Mouse (Mus musculus) spleen, postnatal 10 days (tissue): Measurements from ENCODE around the gene Gm10436.
"Not testable (repeated sequence)": the region's sequence is repeated elsewhere in the genome, so short reads cannot be mapped to it uniquely, and the experiment has no call there.

ENCODE experiments used
- DNase-seq, 2 experiments: peaks; one replicate each; pipeline ENCODE4 v3.0.0; 2021 to 2022; ENCODE audit warnings: low spot score in 2 of 2

The Gm10436 gene

GRCm38 (mm10) chr12:88182008-88182407 lies at the start of gene Gm10436:
Gene Gm10436, minus strand, starts transcription at chr12:88182108.
- not testable (repeated sequence) for DNase-seq

- DNase-seq, result no peak
These were observed 37.5 kb upstream of the Gm10436 start for GRCm38 (mm10) chr12:88219445-88219844.

- DNase-seq, result not testable (repeated sequence)
These were observed 36.2 kb upstream of the Gm10436 start for GRCm38 (mm10) chr12:88218059-88218458.

- no peak for DNase-seq
These were observed 32.7 kb upstream of the Gm10436 start for GRCm38 (mm10) chr12:88214641-88215040.

GRCm38 (mm10) chr12:88211458-88211857 lies 29.6 kb upstream of the Gm10436 start:
- not testable (repeated sequence) for DNase-seq

GRCm38 (mm10) chr12:88202856-88203255 lies 20.9 kb upstream of the Gm10436 start:
- no peak for DNase-seq
